In the genomic region with DNA sequence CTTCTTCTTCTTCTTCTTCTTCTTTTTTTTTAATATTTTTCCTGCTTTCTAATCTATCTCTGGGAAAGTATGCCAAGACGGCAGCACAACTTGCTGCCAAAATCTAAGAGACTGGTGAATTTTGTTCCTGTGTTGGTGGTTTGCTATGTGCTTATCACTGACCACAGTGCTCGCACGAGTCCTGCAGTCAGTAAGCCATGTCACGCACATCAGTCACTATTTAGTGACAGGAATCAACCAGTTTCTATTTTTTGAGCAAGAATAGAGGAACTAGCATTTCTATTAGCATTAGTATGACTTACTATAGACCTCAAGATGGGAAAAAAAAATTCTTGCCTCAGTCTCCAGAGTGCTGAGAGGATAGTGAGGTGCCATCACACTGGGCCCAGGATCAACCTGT, we compare ENCODE assay signal across 21 mouse cellular contexts. TPM values are rescaled to one million over a fixed set of nuclear protein-coding genes. Genes with fewer than 3 reads are reported as not detected.
DNase-seq lines count a peak whose midpoint lies in the region; ATAC-seq and TF ChIP-seq lines count a peak whose summit lies in the region.
"Had no signal": no experiment of that assay in that cellular context is flagged by ENCODE, and none has a peak within 500 bp of the region (broad histone marks: within the 10 kb centered on the region; RNA-seq: fewer than 3 reads in every experiment).

No protein-coding gene starts in this region.

- no peak for DNase-seq in heart, adult 2 months
- no peak for DNase-seq in embryonic facial prominence, embryonic 14.5 days (ENCODE audit: low spot score)
- DNase-seq in midbrain, embryonic 14.5 days = no peak
- no peak for DNase-seq in adrenal gland, adult 18-20 months (ENCODE audit: low spot score in 2 of 2)
- DNase-seq in left cerebral cortex, adult 2 months (ENCODE audit: extremely low spot score in 1 of 2, low spot score in 2 of 2) = no peak
- DNase-seq: adrenal gland, adult 2 months; cerebellum, adult 9-11 months; kidney, adult 9 months; kidney, postnatal 25 days; left cerebral cortex, postnatal 4 days; right cerebral cortex, postnatal 14 days; spleen, adult 18-20 months; thymus, adult 18-20 months; thymus, postnatal 4 days had no signal

- H3K4me3 ChIP-seq in heart, embryonic 12.5 days = no peak overlapping the region
- no peak overlapping the region for H3K4me3 ChIP-seq in heart, adult 2 months
- no peak overlapping the region for H3K4me3 ChIP-seq in embryonic facial prominence, embryonic 14.5 days (ENCODE audit: low read depth, low read length)
- no peak overlapping the region for H3K4me3 ChIP-seq in liver, embryonic 15.5 days (replicated peaks)
- no peak overlapping the region for H3K4me3 ChIP-seq in midbrain, embryonic 14.5 days (replicated peaks; ENCODE audit: low read depth, low read length)
- no peak overlapping the region for H3K4me3 ChIP-seq in left cerebral cortex, adult 2 months
- H3K4me3 ChIP-seq: hindbrain, embryonic 15.5 days; intestine, embryonic 15.5 days; midbrain, embryonic 15.5 days; neural tube, embryonic 15.5 days had no signal

- TF ChIP-seq POLR2A in heart, adult 2 months (IDR thresholded peaks at IDR 0.05; ENCODE audit: insufficient read depth, low read depth, low read length) = no peak

- no peak for TF ChIP-seq CTCF in heart, adult 2 months (IDR thresholded peaks at IDR 0.05)
- TF ChIP-seq CTCF in left cerebral cortex, adult 2 months (IDR thresholded peaks at IDR 0.05) = no peak

- 0 out of 2 replicates have a peak overlapping the region, but pooled peaks have one; percentile 47 for H3K27ac ChIP-seq in heart, embryonic 12.5 days (ENCODE audit: poor library complexity, severe bottlenecking)
- no peak overlapping the region for H3K27ac ChIP-seq in heart, adult 2 months
- 0 out of 2 replicates have a peak overlapping the region, but pooled peaks have one; percentile 21 for H3K27ac ChIP-seq in embryonic facial prominence, embryonic 14.5 days (replicated peaks; ENCODE audit: low read depth, low read length)
- no peak overlapping the region for H3K27ac ChIP-seq in liver, embryonic 15.5 days (replicated peaks)
- no peak overlapping the region for H3K27ac ChIP-seq in midbrain, embryonic 14.5 days (replicated peaks; ENCODE audit: low read depth, low read length)
- no peak overlapping the region for H3K27ac ChIP-seq in left cerebral cortex, adult 2 months
- H3K27ac ChIP-seq: hindbrain, embryonic 15.5 days; intestine, embryonic 15.5 days; midbrain, embryonic 15.5 days; neural tube, embryonic 15.5 days had no signal

- no peaks in the 10 kb centered on the region for H3K9me3 ChIP-seq in heart, embryonic 12.5 days (replicated peaks)
- H3K9me3 ChIP-seq in embryonic facial prominence, embryonic 14.5 days (ENCODE audit: control insufficient read depth, low read length) = no peaks in the 10 kb centered on the region; the same call in 1 of the 2 replicates
- no peaks in the 10 kb centered on the region for H3K9me3 ChIP-seq in liver, embryonic 15.5 days (replicated peaks)
- no peaks in the 10 kb centered on the region for H3K9me3 ChIP-seq in midbrain, embryonic 14.5 days (ENCODE audit: control insufficient read depth, low read length)
- H3K9me3 ChIP-seq: hindbrain, embryonic 15.5 days; intestine, embryonic 15.5 days; midbrain, embryonic 15.5 days; neural tube, embryonic 15.5 days had no signal

- no peak for ATAC-seq in heart, embryonic 12.5 days (ENCODE audit: insufficient number of reproducible peaks, low FRiP score)
- ATAC-seq in embryonic facial prominence, embryonic 14.5 days (ENCODE audit: low read depth) = no peak
- peak; percentile 48; the same call in 1 of the 2 replicates for ATAC-seq in liver, embryonic 15.5 days (ENCODE audit: insufficient read depth)
- ATAC-seq in monocyte, adult 5-6 weeks (replicated peaks; ENCODE audit: insufficient number of reproducible peaks, low FRiP score, low TSS enrichment, poor library complexity, severe bottlenecking) = 0 out of 2 replicates have a peak, but pooled peaks have one; percentile 13
- no peak for ATAC-seq in midbrain, embryonic 14.5 days (ENCODE audit: low FRiP score, low TSS enrichment)

- no peaks in the 10 kb centered on the region for H3K79me2 ChIP-seq in heart, adult 2 months (replicated peaks; ENCODE audit: control insufficient read depth, insufficient read depth, low read length)

- H3K4me2 ChIP-seq in heart, embryonic 12.5 days = no peak overlapping the region
- H3K4me2 ChIP-seq in embryonic facial prominence, embryonic 14.5 days (ENCODE audit: low read depth, low read length) = no peak overlapping the region
- H3K4me2 ChIP-seq in liver, embryonic 15.5 days = no peak overlapping the region
- H3K4me2 ChIP-seq in midbrain, embryonic 14.5 days (ENCODE audit: low read length) = no peak overlapping the region
- H3K4me2 ChIP-seq: hindbrain, embryonic 15.5 days; midbrain, embryonic 15.5 days; neural tube, embryonic 15.5 days had no signal

- peaks cover 24% of the 10 kb centered on the region for H3K4me1 ChIP-seq in heart, embryonic 12.5 days (replicated peaks)
- H3K4me1 ChIP-seq in heart, adult 2 months (ENCODE audit: control insufficient read depth, insufficient read depth, low read length) = peaks cover 7% of the 10 kb centered on the region
- H3K4me1 ChIP-seq in embryonic facial prominence, embryonic 14.5 days (ENCODE audit: control insufficient read depth, insufficient read depth, low read length) = peaks cover 6% of the 10 kb centered on the region
- H3K4me1 ChIP-seq in liver, embryonic 15.5 days (replicated peaks) = peaks cover 23% of the 10 kb centered on the region
- peaks cover 3% of the 10 kb centered on the region; the same call in 1 of the 2 replicates for H3K4me1 ChIP-seq in midbrain, embryonic 14.5 days (ENCODE audit: control insufficient read depth, insufficient read depth, low read length)

- intact Hi-C loops in heart, adult 2 months (cut with DNase I) = no loop called here
- intact Hi-C loops in left cerebral cortex, adult 2 months (cut with DNase I) = no loop called here

- WGBS in heart, embryonic 12.5 days = 47% methylated on average over 4 of the region's 4 CpGs
- 79% methylated on average over 4 of the region's 4 CpGs for WGBS in heart, adult 2 months
- WGBS in embryonic facial prominence, embryonic 14.5 days = 74% methylated on average over 4 of the region's 4 CpGs
- WGBS in liver, embryonic 15.5 days (ENCODE audit: insufficient replicate concordance) = 19% methylated on average over 4 of the region's 4 CpGs
- WGBS in midbrain, embryonic 14.5 days = 83% methylated on average over 4 of the region's 4 CpGs

- no peaks in the 10 kb centered on the region for H3K36me3 ChIP-seq in heart, embryonic 12.5 days
- no peaks in the 10 kb centered on the region for H3K36me3 ChIP-seq in heart, adult 2 months (ENCODE audit: control insufficient read depth, insufficient read depth, low read length)
- no peaks in the 10 kb centered on the region for H3K36me3 ChIP-seq in embryonic facial prominence, embryonic 14.5 days (ENCODE audit: control insufficient read depth, insufficient read depth, low read length)
- H3K36me3 ChIP-seq in liver, embryonic 15.5 days (replicated peaks) = no peaks in the 10 kb centered on the region
- no peaks in the 10 kb centered on the region for H3K36me3 ChIP-seq in midbrain, embryonic 14.5 days (ENCODE audit: control insufficient read depth, insufficient read depth, low read length)
- H3K36me3 ChIP-seq: hindbrain, embryonic 15.5 days; intestine, embryonic 15.5 days; midbrain, embryonic 15.5 days; neural tube, embryonic 15.5 days had no signal

- TF ChIP-seq EP300 in heart, adult 2 months (IDR thresholded peaks at IDR 0.05; ENCODE audit: insufficient read depth, low read depth, low read length) = no peak

- no peaks in the 10 kb centered on the region for H3K27me3 ChIP-seq in heart, embryonic 12.5 days (replicated peaks)
- H3K27me3 ChIP-seq in heart, adult 2 months (ENCODE audit: control insufficient read depth, insufficient read depth, low read length) = no peaks in the 10 kb centered on the region
- no peaks in the 10 kb centered on the region for H3K27me3 ChIP-seq in embryonic facial prominence, embryonic 14.5 days (replicated peaks; ENCODE audit: control insufficient read depth, insufficient read depth, low read length)
- no peaks in the 10 kb centered on the region for H3K27me3 ChIP-seq in liver, embryonic 15.5 days
- H3K27me3 ChIP-seq in midbrain, embryonic 14.5 days (ENCODE audit: control insufficient read depth, insufficient read depth, low read length) = no peaks in the 10 kb centered on the region
- H3K27me3 ChIP-seq: hindbrain, embryonic 15.5 days; intestine, embryonic 15.5 days; midbrain, embryonic 15.5 days; neural tube, embryonic 15.5 days had no signal

- no peak overlapping the region for H3K9ac ChIP-seq in heart, embryonic 12.5 days
- no peak overlapping the region for H3K9ac ChIP-seq in heart, adult 2 months (ENCODE audit: low read depth, low read length)
- H3K9ac ChIP-seq in embryonic facial prominence, embryonic 14.5 days (ENCODE audit: low read depth, low read length) = no peak overlapping the region
- no peak overlapping the region for H3K9ac ChIP-seq in liver, embryonic 15.5 days
- no peak overlapping the region for H3K9ac ChIP-seq in midbrain, embryonic 14.5 days (replicated peaks; ENCODE audit: low read length)
- H3K9ac ChIP-seq: hindbrain, embryonic 15.5 days; intestine, embryonic 15.5 days; midbrain, embryonic 15.5 days; neural tube, embryonic 15.5 days had no signal

RNA-seq across cellular contexts. Expression of a gene that starts 0.6 kb away (rescaled TPM):
- 13.2 and 13.6 TPM in 2 replicates for polyA plus RNA-seq in heart, embryonic 12.5 days (2016; fragmentation: Nextera tagmentation; extraction: Ambion mirVana)
- 1 to 10 TPM; 4.7 to 6.6 TPM for total RNA-seq in heart, adult 2 months (2021)
- polyA plus RNA-seq in heart, adult 2 months (2012; rRNA removed) = 3.9 and 6.9 TPM in 2 replicates
- polyA plus RNA-seq in embryonic facial prominence, embryonic 14.5 days (2014; fragmentation: Nextera tagmentation; extraction: Ambion mirVana) = 9.5 and 9.9 TPM in 2 replicates
- 2.6 TPM in 2 replicates for polyA plus RNA-seq in liver, embryonic 15.5 days (2015; fragmentation: Nextera tagmentation; extraction: Ambion mirVana)
- 3.3 to 7.5 TPM (median 6.1 TPM) in 3 replicates for total RNA-seq in monocyte, adult 5-6 weeks (2017)
- 7.1 and 9.1 TPM in 2 replicates for polyA plus RNA-seq in midbrain, embryonic 14.5 days (2014; fragmentation: Nextera tagmentation; extraction: Ambion mirVana)
- total RNA-seq in adrenal gland, adult 18-20 months (2021) = 10 to 100 TPM in 1 of 2 experiments, 1 to 10 TPM in 1; 10.0 to 13.8 TPM
- total RNA-seq in left cerebral cortex, adult 2 months (2021) = 1 to 10 TPM; 5.3 to 6.2 TPM

Comparison
In these comparisons a context has a peak if more than half of its experiments do, and no peak if none do; other contexts are left out.
1. H3K27ac ChIP-seq: peak in heart, embryonic 12.5 days (single experiment) and embryonic facial prominence, embryonic 14.5 days (single experiment); none in heart, adult 2 months (single experiment), liver, embryonic 15.5 days (single experiment), midbrain, embryonic 14.5 days (single experiment) and left cerebral cortex, adult 2 months (single experiment).
2. ATAC-seq: peak in liver, embryonic 15.5 days (single experiment) and monocyte, adult 5-6 weeks (single experiment); none in heart, embryonic 12.5 days (single experiment), embryonic facial prominence, embryonic 14.5 days (single experiment) and midbrain, embryonic 14.5 days (single experiment).